Mouse (Mus musculus) spleen, embryonic (tissue): ENCODE results near the gene Supt4a.

ENCODE experiments used
- CTCF ChIA-PET: fragments of 350-600 bp; sonication (Branson Sonifier 250); formaldehyde crosslinking; loops from one replicate; lab custom pipeline; 2022; lab: Charles Lee

The Supt4a gene

DNA sequence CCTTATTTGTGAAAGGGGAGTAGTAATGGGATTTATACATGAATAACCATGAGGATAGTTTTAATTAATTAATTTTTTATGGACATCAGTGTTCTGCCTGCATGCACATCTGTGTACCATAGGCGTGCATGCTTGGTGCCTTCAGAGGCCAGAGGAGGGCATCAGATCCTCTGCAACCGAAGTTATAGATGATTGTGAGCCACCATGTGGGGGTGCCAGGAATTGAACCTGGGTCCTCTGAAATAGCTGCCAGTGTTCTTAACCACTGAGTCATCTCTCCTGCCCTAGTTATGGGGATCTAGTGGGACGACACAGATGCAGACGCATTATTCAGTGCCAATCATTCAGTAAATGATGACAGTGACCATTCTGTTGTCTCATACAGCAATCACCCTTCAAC lies 14.5 kb upstream of the Supt4a start:
- CTCF ChIA-PET: interaction anchor here (0.6 kb wide), 1 partner anchor 55 kb away, joined by 3 read pairs; no protein-coding TSS in a partner anchor

GRCm38 (mm10) chr11:87725515-87725914 lies 11.8 kb upstream of the Supt4a start:
- CTCF ChIA-PET: no interaction called here

- CTCF ChIA-PET: no interaction called here
These were observed 11.3 kb upstream of the Supt4a start for GRCm38 (mm10) chr11:87725964-87726562.

GRCm38 (mm10) chr11:87727021-87727420 lies 10.3 kb upstream of the Supt4a start:
- CTCF ChIA-PET: no interaction called here

- CTCF ChIA-PET: no interaction called here
These were observed 9.9 kb upstream of the Supt4a start for GRCm38 (mm10) chr11:87727471-87727870.

GRCm38 (mm10) chr11:87728850-87729592 lies 8.3 kb upstream of the Supt4a start:
- CTCF ChIA-PET: interaction anchor here (0.6 kb wide), 1 partner anchor 35 kb away, joined by 3 read pairs; no protein-coding TSS in a partner anchor

- CTCF ChIA-PET: interaction anchor here (0.7 to 0.9 kb wide), 2 partner anchors 10 to 32 kb away, joined by 3 read pairs; no protein-coding TSS in a partner anchor
These were observed 7.7 kb upstream of the Supt4a start for GRCm38 (mm10) chr11:87729593-87730185.

DNA sequence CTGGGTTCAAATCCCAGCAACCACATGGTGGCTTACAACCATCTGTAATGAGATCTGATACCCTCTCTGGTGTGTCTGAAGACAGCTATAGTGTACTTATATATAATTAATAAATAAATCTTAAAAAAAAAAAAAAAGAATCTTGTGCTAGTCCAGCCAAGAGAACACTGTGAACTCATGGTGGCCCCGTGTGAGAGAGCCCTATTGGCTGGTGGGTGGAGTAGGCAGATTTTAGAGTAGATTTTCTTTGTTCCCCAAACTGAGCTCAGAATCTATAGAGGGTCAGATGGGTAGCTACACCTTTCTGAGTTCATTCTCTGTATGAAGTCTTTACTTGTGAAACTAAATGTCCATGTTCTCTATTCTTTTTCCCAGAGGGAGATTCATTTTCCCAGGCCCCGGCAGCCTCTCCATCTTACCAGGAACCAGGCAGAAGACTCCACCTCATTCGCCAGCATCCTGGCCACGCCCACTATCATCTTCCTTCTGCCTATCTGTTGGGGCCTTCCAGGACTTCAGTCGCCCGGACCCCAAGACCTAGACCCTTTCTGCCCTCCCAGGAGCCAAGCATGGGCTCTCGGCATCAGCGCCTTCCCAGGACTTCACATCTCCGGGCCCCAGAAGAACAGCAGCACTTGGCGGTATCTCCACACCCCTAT lies 6.6 kb upstream of the Supt4a start:
- CTCF ChIA-PET: interaction anchor here (0.7 kb wide), 2 partner anchors 135 to 258 kb away, joined by 3 to 6 read pairs; no protein-coding TSS in a partner anchor

- CTCF ChIA-PET: interaction anchor here (0.7 to 1.2 kb wide), 2 partner anchors 11 to 1154 kb away, joined by 3 to 5 read pairs; no protein-coding TSS in a partner anchor
These were observed 3.0 kb upstream of the Supt4a start for GRCm38 (mm10) chr11:87734346-87734745.

GRCm38 (mm10) chr11:87735691-87736090 lies 1.7 kb upstream of the Supt4a start:
- CTCF ChIA-PET: interaction anchor here (0.7 kb wide), 1 partner anchor 323 kb away, joined by 3 read pairs; no protein-coding TSS in a partner anchor

DNA sequence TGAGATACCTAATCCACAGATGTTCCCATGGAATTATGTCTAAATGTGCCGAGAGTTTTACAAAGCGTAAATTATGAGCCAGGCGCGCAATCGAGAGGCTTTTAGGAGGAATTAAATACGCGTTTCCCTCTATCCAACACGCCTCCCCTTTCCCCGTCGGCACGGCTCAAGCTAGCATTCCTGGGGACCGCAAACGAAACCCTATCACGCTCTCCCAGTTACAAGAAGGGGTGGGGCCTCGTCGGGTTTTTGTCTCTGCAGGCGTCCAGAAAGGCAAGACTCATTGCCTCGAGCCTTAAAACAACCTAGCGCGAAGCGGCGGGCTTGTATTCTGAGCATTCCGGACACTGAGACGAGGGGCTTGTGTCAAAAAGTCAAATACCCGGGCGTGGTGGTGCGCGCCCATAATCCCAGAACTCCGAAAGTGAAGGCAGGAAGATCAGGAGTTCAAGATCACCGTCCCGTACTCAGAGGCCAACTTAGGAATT lies 661 bp upstream of the Supt4a start:
- CTCF ChIA-PET: no interaction called here

DNA sequence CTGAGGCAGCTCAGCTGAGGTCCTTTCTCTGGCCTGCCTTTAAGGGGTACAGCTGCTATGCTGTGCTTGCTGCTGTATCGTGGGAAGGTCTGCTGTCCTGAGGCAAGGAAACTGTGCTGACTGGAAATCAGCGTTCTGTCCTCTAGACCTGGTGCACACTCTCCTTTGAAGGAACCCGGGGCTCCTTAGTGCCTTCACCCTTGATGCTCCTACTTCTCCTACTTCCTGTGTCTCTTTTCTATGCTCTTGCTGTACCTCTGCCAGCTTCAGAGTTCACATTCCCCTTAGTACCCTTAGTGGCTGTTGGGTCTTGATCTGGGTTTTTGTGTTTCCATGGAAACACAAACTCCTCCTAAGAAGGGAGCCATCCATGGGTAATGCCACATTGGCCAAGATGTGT lies 6.3 kb downstream of the Supt4a start:
- CTCF ChIA-PET: no interaction called here

DNA sequence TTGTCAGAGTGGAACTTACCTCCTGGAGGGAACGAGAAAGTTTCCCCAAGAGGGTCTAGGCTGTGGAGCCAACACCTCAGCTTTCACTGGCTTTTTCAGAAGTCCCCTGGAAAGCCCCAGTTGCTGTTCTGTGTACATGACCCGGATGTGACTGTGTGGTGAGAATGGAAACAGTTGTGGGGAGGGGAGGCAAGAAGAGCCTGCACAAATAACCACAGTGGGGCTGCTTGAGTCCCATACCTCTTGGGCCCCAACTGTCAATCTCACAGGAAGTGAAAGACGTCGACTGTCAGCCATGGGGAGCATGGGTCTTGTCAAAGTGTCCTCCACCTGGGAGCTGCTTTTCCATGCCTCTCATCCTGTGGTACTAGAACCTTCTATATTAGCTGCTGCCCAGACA lies 7.6 kb downstream of the Supt4a start:
- CTCF ChIA-PET: interaction anchor here (1.2 to 2.0 kb wide), 2 partner anchors 10 to 11 kb away, joined by 5 to 8 read pairs; no protein-coding TSS in a partner anchor

DNA sequence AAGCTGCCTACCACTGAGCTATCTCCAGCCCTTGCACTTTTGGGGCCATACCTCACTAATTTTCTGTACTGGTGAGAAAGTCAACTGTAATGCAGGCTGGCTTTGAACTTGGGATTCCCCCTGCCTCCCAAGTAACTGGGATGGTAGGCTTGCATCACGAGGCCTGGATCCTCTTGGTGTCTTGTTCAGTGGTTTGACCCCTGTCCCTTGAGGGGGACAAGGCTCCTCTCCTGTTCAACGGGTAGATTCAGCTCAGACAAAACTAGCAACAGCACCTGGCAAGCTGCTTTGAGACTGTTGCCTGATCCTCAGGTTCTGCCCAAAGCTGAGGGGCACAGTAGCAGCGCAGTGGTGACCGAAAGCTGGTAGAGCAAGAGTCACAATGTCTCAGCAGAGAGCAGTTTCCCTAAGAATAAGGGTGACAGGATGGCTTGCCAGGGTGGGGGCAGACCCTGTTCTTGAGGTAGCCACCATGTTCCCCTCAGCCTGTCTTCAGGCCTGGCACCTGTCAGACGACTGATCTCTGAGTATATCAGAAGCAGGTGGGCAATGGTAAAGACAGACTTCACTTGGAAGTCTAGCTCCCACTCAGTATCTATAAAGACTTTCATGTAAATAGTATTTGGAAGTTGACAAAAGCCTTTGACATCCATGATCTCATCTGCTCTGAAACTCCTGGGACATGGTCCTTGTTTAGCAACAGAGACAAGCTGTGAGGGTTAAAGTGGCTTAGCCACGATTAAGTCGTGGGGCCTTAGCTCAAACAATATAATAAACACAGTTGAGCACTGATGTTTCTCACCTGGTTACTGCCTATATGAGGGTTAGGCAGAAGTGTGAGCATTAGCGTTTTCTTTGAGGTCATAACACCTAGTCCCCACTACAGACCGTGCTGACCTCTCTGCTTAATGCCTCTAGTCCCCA lies 8.5 kb downstream of the Supt4a start:
- CTCF ChIA-PET: interaction anchor here (1.2 to 2.0 kb wide), 2 partner anchors 10 to 11 kb away, joined by 5 to 8 read pairs; no protein-coding TSS in a partner anchor

- CTCF ChIA-PET: no interaction called here
These were observed 10.0 kb downstream of the Supt4a start for GRCm38 (mm10) chr11:87747312-87747711.

DNA sequence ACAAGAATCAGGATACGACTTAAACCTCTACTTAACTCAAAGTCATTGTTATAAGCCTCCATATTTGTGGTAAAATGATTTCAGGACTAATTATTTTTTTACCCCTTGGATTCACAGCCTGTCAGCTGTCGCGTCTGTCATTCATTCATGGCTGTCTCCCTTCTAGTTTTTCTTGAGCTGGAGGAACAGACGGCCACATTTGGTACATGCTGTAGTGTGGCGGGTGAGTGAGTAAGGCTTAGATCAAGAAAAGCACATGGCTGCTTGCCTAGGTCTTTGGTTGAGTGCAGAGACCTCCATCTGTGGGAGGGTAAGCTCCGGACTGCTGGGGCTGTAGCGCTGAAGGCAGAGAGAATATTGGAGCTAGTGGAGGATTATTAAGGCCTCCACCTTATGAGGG lies 10.4 kb downstream of the Supt4a start:
- CTCF ChIA-PET: no interaction called here

DNA sequence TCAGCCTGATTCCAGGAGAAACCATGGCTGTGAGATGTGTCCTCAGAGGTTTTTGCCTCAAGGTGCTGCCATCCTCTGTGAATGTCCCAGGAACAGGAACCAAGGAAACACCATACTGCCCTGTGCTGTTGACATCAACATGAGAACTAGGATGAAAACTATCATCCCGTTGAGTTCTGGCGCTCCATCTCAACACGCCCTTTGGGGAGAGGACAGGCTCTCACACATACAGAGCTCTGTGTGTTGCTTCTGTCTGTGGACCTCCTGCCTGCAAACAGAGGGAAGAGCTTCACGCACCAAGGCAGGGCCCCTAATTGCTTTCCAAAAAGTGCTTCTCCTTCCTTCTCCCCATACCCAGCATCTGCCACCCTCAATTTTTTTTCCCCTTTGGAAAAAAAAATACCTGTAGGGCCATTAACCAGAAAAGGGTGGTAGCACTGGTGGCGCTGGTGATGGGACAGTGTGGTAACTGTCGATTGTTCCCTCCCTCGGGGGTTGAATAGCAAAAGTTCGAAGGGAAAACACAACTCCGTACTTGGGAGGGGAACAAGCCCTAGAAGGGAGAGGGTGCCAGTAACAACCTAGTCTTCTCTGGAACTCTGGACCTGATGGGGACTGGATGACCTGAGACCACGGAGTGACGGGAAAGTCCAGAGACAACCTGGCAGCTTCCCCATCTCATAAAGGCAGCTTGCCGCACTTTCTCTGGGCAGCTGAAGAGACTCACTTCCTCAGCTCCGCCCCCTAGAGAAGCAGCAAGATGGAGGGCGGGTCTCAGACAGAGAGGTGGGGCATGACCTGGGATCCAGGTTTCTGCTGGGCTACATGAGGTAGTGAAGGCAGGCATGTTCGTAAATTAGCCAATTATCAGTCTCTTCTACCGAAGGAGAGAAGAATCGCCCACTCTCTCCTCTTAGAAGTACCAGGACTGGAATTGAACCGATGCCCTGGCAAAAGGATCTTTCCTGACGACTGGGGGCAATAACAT lies 11.1 kb downstream of the Supt4a start:
- CTCF ChIA-PET: no interaction called here

DNA sequence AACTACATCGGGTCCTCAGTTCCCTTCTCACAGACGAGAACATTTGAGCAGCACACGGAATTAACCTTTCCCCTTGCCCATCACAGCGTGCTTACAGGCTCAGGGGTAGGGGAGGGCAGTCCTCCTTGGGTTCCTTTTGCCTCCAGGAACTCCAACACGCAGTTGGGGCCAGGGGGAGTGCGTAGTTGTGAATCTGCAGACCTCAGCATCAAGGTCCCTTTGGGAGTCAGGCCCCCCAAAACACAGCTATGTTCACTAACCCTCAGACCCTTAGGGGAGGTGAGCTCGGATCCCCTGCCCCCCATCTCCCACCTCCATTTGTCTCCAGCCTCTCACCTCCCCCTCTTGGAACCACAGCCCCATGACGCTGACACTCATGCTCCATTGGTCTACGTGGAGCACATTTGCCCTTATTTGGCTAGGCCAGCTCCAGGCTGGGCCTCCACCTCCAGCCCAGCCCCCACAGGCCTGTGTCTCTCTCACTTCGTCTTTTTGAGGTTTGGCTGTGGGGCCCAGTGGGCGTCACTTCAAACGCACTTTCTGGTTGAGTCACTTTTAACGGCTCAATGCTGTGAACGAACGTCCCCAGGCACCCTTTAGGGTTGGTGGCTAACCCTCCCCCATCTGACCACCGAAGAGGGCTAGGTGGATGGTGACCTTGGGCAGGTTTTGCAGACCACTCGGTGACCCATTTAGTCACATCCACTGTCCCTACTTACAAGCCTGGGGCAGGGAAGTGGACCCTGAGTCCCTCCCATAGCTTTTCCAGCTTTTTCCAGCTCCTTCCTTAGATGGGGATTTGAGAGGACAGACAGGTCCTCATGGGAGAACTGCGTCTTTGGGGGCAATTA lies 12.1 kb downstream of the Supt4a start:
- CTCF ChIA-PET: no interaction called here
